Mouse (Mus musculus) liver, adult 2 months (tissue): ENCODE data around the gene Trpc2. TPM values are rescaled to one million over a fixed set of nuclear protein-coding genes. Genes with fewer than 3 reads are reported as not detected.

Experiments
- DNase-seq: peaks from one replicate; pipeline ENCODE4 v3.0.0-alpha.2; 2011; ENCODE audit warnings: low read depth, low spot score; ENCODE audit errors: extremely low read depth
- H3K27ac ChIP-seq: fragments of 200-500 bp; replicated peaks from 2 replicates; pipeline ENCODE4 v1.5.1; 2012; ENCODE audit warnings: low read depth, mild to moderate bottlenecking, control low read depth, inconsistent platforms, low read length; ENCODE audit not compliant: insufficient read depth
- H3K27me3 ChIP-seq: fragments of 200-500 bp; 2 replicates; pipeline ENCODE4 v1.6.1; 2012; ENCODE audit warnings: mild to moderate bottlenecking, moderate library complexity, low read length, inconsistent platforms; ENCODE audit not compliant: control insufficient read depth, insufficient read depth
- H3K36me3 ChIP-seq: fragments of 200-500 bp; 2 replicates; pipeline ENCODE4 v1.6.1; 2012; ENCODE audit warnings: low read length, inconsistent platforms; ENCODE audit not compliant: control insufficient read depth, insufficient read depth
- H3K4me1 ChIP-seq: fragments of 200-500 bp; 2 replicates; pipeline ENCODE4 v1.6.1; 2011; ENCODE audit warnings: low read length; ENCODE audit not compliant: control insufficient read depth, insufficient read depth
- H3K4me3 ChIP-seq: fragments of 200-500 bp; 2 replicates; pipeline ENCODE4 v1.5.1; 2011; ENCODE audit warnings: low read depth, mild to moderate bottlenecking, control low read depth, low read length, moderate library complexity; ENCODE audit not compliant: insufficient read depth
- H3K79me2 ChIP-seq: fragments of 200-500 bp; 2 replicates; pipeline ENCODE4 v1.6.1; 2012; ENCODE audit warnings: inconsistent platforms, mild to moderate bottlenecking, low read length, moderate library complexity; ENCODE audit not compliant: control insufficient read depth, insufficient read depth
- H3K9ac ChIP-seq: fragments of 200-500 bp; 2 replicates; pipeline ENCODE4 v1.6.1; 2012; ENCODE audit warnings: low read depth, mild to moderate bottlenecking, control low read depth, inconsistent platforms, low read length
- CTCF ChIP-seq: fragments of 200-500 bp; IDR thresholded peaks from 2 replicates; pipeline ENCODE4 v1.5.1; 2011; ENCODE audit warnings: low read depth, low read length, control low read depth
- POLR2A ChIP-seq: fragments of 200-500 bp; IDR thresholded peaks from 2 replicates; pipeline ENCODE4 v1.6.1; 2011; ENCODE audit warnings: low read length, control low read depth; ENCODE audit not compliant: insufficient read depth; ENCODE audit errors: extremely low read depth
- WGBS: fragments of 180-500 bp; shearing (Covaris S2); methylation state at CpG from one replicate; pipeline ENCODE4 v1.1.7; 2018; 5-methylcytosine and 5-hydroxymethylcytosine counted together
- polyA plus RNA-seq: library from polyadenylated mRNA; depleted of rRNA; stranded (reverse); fragments of >200 nt; gene quantifications from 2 replicates; pipeline ENCODE4 v1.2.3, GENCODE M21; 2012; rRNA removed
- total RNA-seq: library from RNA; depleted of rRNA; stranded (reverse); fragments of >200 nt; gene quantifications from 2 replicates; pipeline ENCODE4 v1.2.3, GENCODE M21; 2014; rRNA removed

Trpc2 gene
- total and polyA plus RNA-seq, 2 experiments = 0.09 TPM; not detected in 1

- 97% methylated on average over 5 of the region's 5 CpGs for WGBS
- Histone ChIP-seq H3K27ac (no peak overlapping the region), H3K79me2 (no peaks in the 10 kb centered on the region), H3K4me1 (no peaks in the 10 kb centered on the region), H3K27me3 (no peaks in the 10 kb centered on the region), H3K9ac (no peak overlapping the region), H3K36me3 (peaks cover 60% of the 10 kb centered on the region), H3K4me3 (no peak overlapping the region)
- no peak for TF ChIP-seq POLR2A
- TF ChIP-seq CTCF = no peak
- DNase-seq = no peak
Observed at GRCm38 (mm10) chr7:102137898-102138297, 55.0 kb downstream of the Trpc2 start.

Other genes with a start within 250 kb of the Trpc2 start
- 10.9 and 13.5 TPM in 2 replicates for gene Inppl1, start 244.9 kb upstream of the Trpc2 start, total RNA-seq
- 25.4 and 32.9 TPM in 2 replicates for gene Inppl1, start 244.9 kb upstream of the Trpc2 start, polyA plus RNA-seq
- 19.7 and 37.4 TPM in 2 replicates for gene Folr2, start 225.9 kb upstream of the Trpc2 start, total RNA-seq
- 13.3 and 23.1 TPM in 2 replicates for gene Folr2, start 225.9 kb upstream of the Trpc2 start, polyA plus RNA-seq
- 16.6 and 17.1 TPM in 2 replicates for gene Anapc15, start 219.4 kb upstream of the Trpc2 start, total RNA-seq
- gene Anapc15, start 219.4 kb upstream of the Trpc2 start, polyA plus RNA-seq = 27.3 and 31.8 TPM in 2 replicates
- gene Folr1, start 212.3 kb upstream of the Trpc2 start, total RNA-seq = 0.20 TPM in 1 of 2 replicates, not detected in the other
- gene Folr1, start 212.3 kb upstream of the Trpc2 start, polyA plus RNA-seq = 0.23 TPM in 1 of 2 replicates, not detected in the other
- 64.1 and 75.7 TPM in 2 replicates for gene Lamtor1, start 177.2 kb upstream of the Trpc2 start, total RNA-seq
- 159 and 171 TPM in 2 replicates for gene Lamtor1, start 177.2 kb upstream of the Trpc2 start, polyA plus RNA-seq
- 0.07 TPM in 1 of 2 replicates, not detected in the other for gene Tomt, start 176.8 kb upstream of the Trpc2 start, total RNA-seq
- gene Tomt, start 176.8 kb upstream of the Trpc2 start, polyA plus RNA-seq = 0.19 and 0.22 TPM in 2 replicates
- 3.1 and 3.3 TPM in 2 replicates for gene Lrrc51, start 149.2 kb upstream of the Trpc2 start, total RNA-seq
- gene Lrrc51, start 149.2 kb upstream of the Trpc2 start, polyA plus RNA-seq = 5.2 and 5.3 TPM in 2 replicates
- gene Numa1, start 149.0 kb upstream of the Trpc2 start, total RNA-seq = 31.8 and 34.8 TPM in 2 replicates
- gene Numa1, start 149.0 kb upstream of the Trpc2 start, polyA plus RNA-seq = 22.2 and 26.7 TPM in 2 replicates
- 15.7 TPM in 2 replicates for gene Il18bp, start 64.4 kb upstream of the Trpc2 start, total RNA-seq
- gene Il18bp, start 64.4 kb upstream of the Trpc2 start, polyA plus RNA-seq = 14.2 and 26.4 TPM in 2 replicates
- gene Rnf121, start 17.6 kb upstream of the Trpc2 start, total RNA-seq = 16.2 and 17.1 TPM in 2 replicates
- 18.3 and 21.1 TPM in 2 replicates for gene Rnf121, start 17.6 kb upstream of the Trpc2 start, polyA plus RNA-seq
- 4.8 and 4.9 TPM in 2 replicates for gene Xndc1, start 17.6 kb upstream of the Trpc2 start, total RNA-seq
- gene Xndc1, start 17.6 kb upstream of the Trpc2 start, polyA plus RNA-seq = 3.2 and 5.9 TPM in 2 replicates
- 0.18 and 0.74 TPM in 2 replicates for gene Xntrpc, start 17.4 kb upstream of the Trpc2 start, total RNA-seq
- 0.75 and 0.83 TPM in 2 replicates for gene Xntrpc, start 17.4 kb upstream of the Trpc2 start, polyA plus RNA-seq
- 0.28 TPM in 1 of 2 replicates, not detected in the other for gene Art1, start 18.6 kb downstream of the Trpc2 start, total RNA-seq
- gene Art1, start 18.6 kb downstream of the Trpc2 start, polyA plus RNA-seq = not detected in 2 replicates
- gene Art5, start 26.4 kb downstream of the Trpc2 start, total RNA-seq = not detected in 2 replicates
- not detected in 2 replicates for gene Art5, start 26.4 kb downstream of the Trpc2 start, polyA plus RNA-seq
- not detected in 2 replicates for gene Chrna10, start 33.7 kb downstream of the Trpc2 start, total RNA-seq
- 0.04 TPM in 1 of 2 replicates, not detected in the other for gene Chrna10, start 33.7 kb downstream of the Trpc2 start, polyA plus RNA-seq
- gene Nup98, start 127.1 kb downstream of the Trpc2 start, total RNA-seq = 14.0 and 16.1 TPM in 2 replicates
- 5.2 and 6.7 TPM in 2 replicates for gene Nup98, start 127.1 kb downstream of the Trpc2 start, polyA plus RNA-seq
- 27.8 and 29.4 TPM in 2 replicates for gene Pgap2, start 127.1 kb downstream of the Trpc2 start, total RNA-seq
- gene Pgap2, start 127.1 kb downstream of the Trpc2 start, polyA plus RNA-seq = 77.9 and 89.6 TPM in 2 replicates
- gene Rhog, start 172.9 kb downstream of the Trpc2 start, total RNA-seq = 3.9 and 6.6 TPM in 2 replicates
- 22.4 and 26.3 TPM in 2 replicates for gene Rhog, start 172.9 kb downstream of the Trpc2 start, polyA plus RNA-seq
- gene Stim1, start 184.7 kb downstream of the Trpc2 start, total RNA-seq = 15.7 and 21.6 TPM in 2 replicates
- gene Stim1, start 184.7 kb downstream of the Trpc2 start, polyA plus RNA-seq = 25.4 and 28.0 TPM in 2 replicates